7 mouse cellular contexts compared by ENCODE assay signal in the genomic region with DNA sequence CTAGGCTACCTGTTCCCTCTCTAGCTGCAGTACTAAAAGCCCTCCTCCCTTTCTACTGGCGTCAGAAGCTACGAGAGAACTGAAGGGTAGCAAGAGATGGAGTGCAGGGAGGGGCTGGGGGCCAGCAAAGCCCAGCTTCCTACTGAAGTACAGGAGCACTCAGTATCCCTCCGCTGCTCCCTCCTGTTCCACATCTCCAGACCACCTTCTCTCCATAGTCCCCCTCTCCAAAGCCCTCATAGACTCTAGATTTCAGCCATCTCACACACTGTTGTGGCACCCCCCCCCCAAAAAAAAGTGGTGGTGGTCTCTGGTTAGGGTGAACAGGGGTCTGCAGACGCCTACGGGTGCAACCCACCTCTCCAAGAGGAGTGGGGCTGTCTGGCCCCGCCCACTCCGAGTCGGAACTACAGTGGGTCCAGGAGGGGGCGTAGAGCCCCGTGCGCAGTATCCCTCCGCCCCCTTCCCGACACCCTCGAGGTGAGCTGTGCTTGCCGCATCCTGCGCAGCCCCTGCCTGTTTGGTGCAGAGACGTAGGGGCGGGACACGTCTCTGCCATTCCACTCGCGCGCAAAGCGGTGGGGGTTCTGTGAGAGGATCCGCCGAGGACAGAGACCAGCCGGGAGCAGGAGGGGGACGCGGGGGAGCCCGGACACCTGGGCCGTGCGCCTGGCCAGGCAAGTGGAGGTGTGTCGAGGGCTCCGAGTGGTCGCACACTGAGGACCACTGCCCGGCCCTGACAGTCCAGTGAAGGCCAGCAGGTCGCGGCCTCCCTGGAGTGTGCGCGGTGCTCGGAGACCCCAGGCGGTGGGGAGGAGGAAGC. TPM values are rescaled to one million over a fixed set of nuclear protein-coding genes. Genes with fewer than 3 reads are reported as not detected.
DNase-seq lines count a peak whose midpoint lies in the region; ATAC-seq lines count a peak whose summit lies in the region.

No protein-coding gene starts in this region.

- peak overlapping the region; percentile 60 for H3K4me2 ChIP-seq in embryonic facial prominence, embryonic 13.5 days
- H3K4me2 ChIP-seq in limb, embryonic 12.5 days = peak overlapping the region; percentile 58
- H3K4me2 ChIP-seq in midbrain, embryonic 13.5 days (replicated peaks) = peak overlapping the region; percentile 56

- peak overlapping the region; percentile 78 for H3K27ac ChIP-seq in embryonic facial prominence, embryonic 13.5 days
- H3K27ac ChIP-seq in limb, embryonic 12.5 days = peak overlapping the region; percentile 83
- H3K27ac ChIP-seq in midbrain, embryonic 13.5 days = peak overlapping the region; percentile 90

- 17% methylated on average over 40 of the region's 41 CpGs for WGBS in embryonic facial prominence, embryonic 13.5 days
- 23% methylated on average over 41 of the region's 41 CpGs for WGBS in limb, embryonic 12.5 days
- WGBS in midbrain, embryonic 13.5 days = 23% methylated on average over 38 of the region's 41 CpGs

- no peaks in the 10 kb centered on the region for H3K4me1 ChIP-seq in embryonic facial prominence, embryonic 13.5 days
- no peaks in the 10 kb centered on the region for H3K4me1 ChIP-seq in limb, embryonic 12.5 days (replicated peaks)
- H3K4me1 ChIP-seq in midbrain, embryonic 13.5 days (replicated peaks) = no peaks in the 10 kb centered on the region

- H3K9me3 ChIP-seq in embryonic facial prominence, embryonic 13.5 days = no peaks in the 10 kb centered on the region
- no peaks in the 10 kb centered on the region for H3K9me3 ChIP-seq in limb, embryonic 12.5 days
- no peaks in the 10 kb centered on the region for H3K9me3 ChIP-seq in midbrain, embryonic 13.5 days

- peak overlapping the region; percentile 62 for H3K4me3 ChIP-seq in embryonic facial prominence, embryonic 13.5 days
- peak overlapping the region; percentile 61 for H3K4me3 ChIP-seq in limb, embryonic 12.5 days (replicated peaks)
- H3K4me3 ChIP-seq in midbrain, embryonic 13.5 days (replicated peaks) = peak overlapping the region; percentile 58

- DNase-seq in adrenal gland, postnatal 36 days = peak; percentile 71 to 79
- peak; percentile 11 for DNase-seq in heart, adult 8-10 months (ENCODE audit: low spot score)
- DNase-seq in kidney, adult 8-10 months = peak; percentile 18 to 38
- DNase-seq in spleen, postnatal 10 days (ENCODE audit: low spot score in 2 of 2) = peak; percentile 16 to 58

- H3K9ac ChIP-seq in embryonic facial prominence, embryonic 13.5 days = peak overlapping the region; percentile 84
- peak overlapping the region; percentile 74 for H3K9ac ChIP-seq in limb, embryonic 12.5 days (replicated peaks)
- H3K9ac ChIP-seq in midbrain, embryonic 13.5 days (replicated peaks) = peak overlapping the region; percentile 79

- peaks cover 21% of the 10 kb centered on the region for H3K36me3 ChIP-seq in embryonic facial prominence, embryonic 13.5 days
- H3K36me3 ChIP-seq in limb, embryonic 12.5 days = peaks cover 28% of the 10 kb centered on the region
- H3K36me3 ChIP-seq in midbrain, embryonic 13.5 days = peaks cover 21% of the 10 kb centered on the region

- H3K27me3 ChIP-seq in embryonic facial prominence, embryonic 13.5 days = no peaks in the 10 kb centered on the region
- peaks cover 4% of the 10 kb centered on the region; the same call in 1 of the 2 replicates for H3K27me3 ChIP-seq in limb, embryonic 12.5 days
- no peaks in the 10 kb centered on the region for H3K27me3 ChIP-seq in midbrain, embryonic 13.5 days

- peak; percentile 99 for ATAC-seq in embryonic facial prominence, embryonic 13.5 days (ENCODE audit: insufficient number of reproducible peaks, insufficient read depth, low FRiP score, low TSS enrichment, low read depth)
- ATAC-seq in limb, embryonic 12.5 days (ENCODE audit: insufficient number of reproducible peaks, insufficient read depth, low FRiP score, low TSS enrichment, low read depth) = peak; percentile 99
- ATAC-seq in midbrain, embryonic 13.5 days = peak; percentile 98

RNA-seq across cellular contexts. Expression of a gene that starts 46.8 kb away (rescaled TPM):
- 10 to 100 TPM; 20.6 to 22.5 TPM for total RNA-seq in adrenal gland, postnatal 36 days (2021)
- 46.5 and 50.1 TPM in 2 replicates for polyA plus RNA-seq in embryonic facial prominence, embryonic 13.5 days (2015; fragmentation: Nextera tagmentation; extraction: Ambion mirVana)
- total RNA-seq in heart, adult 8-10 months (2022) = 1 to 10 TPM; 1.2 to 5.5 (median 2.4) TPM
- 55.2 and 55.9 TPM in 2 replicates for polyA plus RNA-seq in limb, embryonic 12.5 days (2016; fragmentation: Nextera tagmentation; extraction: Ambion mirVana)
- 157 and 166 TPM in 2 replicates for polyA plus RNA-seq in midbrain, embryonic 13.5 days (2015; fragmentation: Nextera tagmentation; extraction: Ambion mirVana)

Comparison
In these comparisons a context has a peak if more than half of its experiments do, and no peak if none do; other contexts are left out.
1. Peak in every context shown above with its lines: DNase-seq, ATAC-seq, H3K4me3 ChIP-seq and H3K27ac ChIP-seq.
2. DNase-seq: peak in every context shown above with its lines; median percentile 75 in adrenal gland, postnatal 36 days; 37 in spleen, postnatal 10 days; 28 in kidney, adult 8-10 months; 11 in heart, adult 8-10 months.